Mouse (Mus musculus) hindbrain, embryonic 11.5 days (tissue): ENCODE results near the gene Lemd1. TPM values are rescaled to one million over a fixed set of nuclear protein-coding genes. Genes with fewer than 3 reads are reported as not detected.

ENCODE experiments used
- ATAC-seq: fragments of 200-750 bp; cut with Nextera tagmentation; 2 replicates; pipeline ENCODE4 v1.8.0; 2017; ENCODE audit warnings: mild to moderate bottlenecking, moderate TSS enrichment, moderate library complexity; ENCODE audit not compliant: low FRiP score
- DNase-seq: peaks from one replicate; pipeline ENCODE4 v3.0.0-alpha.2; 2015; ENCODE audit warnings: low spot score
- H3K27ac ChIP-seq: fragments of 300-500 bp; sonication (generic); 2 replicates; pipeline ENCODE4 v1.5.1; 2014; ENCODE audit warnings: mild to moderate bottlenecking, low read depth, low read length
- H3K27me3 ChIP-seq: fragments of 300-500 bp; sonication (generic); 2 replicates; pipeline ENCODE4 v1.6.1; 2014; ENCODE audit warnings: mild to moderate bottlenecking, low read length, moderate library complexity, mixed read lengths; ENCODE audit not compliant: control insufficient read depth, insufficient read depth
- H3K36me3 ChIP-seq: fragments of 300-500 bp; sonication (generic); 2 replicates; pipeline ENCODE4 v1.6.1; 2014; ENCODE audit warnings: mild to moderate bottlenecking, low read length, moderate library complexity, mixed read lengths; ENCODE audit not compliant: control insufficient read depth, insufficient read depth
- H3K4me1 ChIP-seq: fragments of 300-500 bp; sonication (generic); replicated peaks from 2 replicates; pipeline ENCODE4 v1.6.1; 2014; ENCODE audit warnings: low read length, mixed read lengths; ENCODE audit not compliant: control insufficient read depth, insufficient read depth
- H3K4me2 ChIP-seq: fragments of 300-500 bp; sonication (generic); replicated peaks from 2 replicates; pipeline ENCODE4 v1.6.1; 2014; ENCODE audit warnings: mild to moderate bottlenecking, low read depth, low read length
- H3K4me3 ChIP-seq: fragments of 300-500 bp; sonication (generic); 2 replicates; pipeline ENCODE4 v1.5.1; 2014; ENCODE audit warnings: low read depth, low read length
- H3K9ac ChIP-seq: fragments of 300-500 bp; sonication (generic); 2 replicates; pipeline ENCODE4 v1.6.1; 2014; ENCODE audit warnings: low read depth, low read length
- H3K9me3 ChIP-seq: fragments of 300-500 bp; sonication (generic); 2 replicates; pipeline ENCODE4 v1.6.1; 2016; ENCODE audit warnings: low read length; ENCODE audit not compliant: control insufficient read depth
- WGBS: fragments of 180-500 bp; shearing (Covaris S2); extraction: QIAGEN DNeasy Blood & Tissue Kit; methylation state at CpG from one replicate; pipeline ENCODE4 v1.1.7; 2014; 5-methylcytosine and 5-hydroxymethylcytosine counted together
- polyA plus RNA-seq: library from polyadenylated mRNA; unstranded; fragments of >200 nt; fragmentation: Nextera tagmentation; extraction: Ambion mirVana; gene quantifications from 2 replicates; pipeline ENCODE4 v1.2.1, GENCODE M21; 2014

The Lemd1 gene
- polyA plus RNA-seq = 8.9 and 11.3 TPM in 2 replicates

DNA sequence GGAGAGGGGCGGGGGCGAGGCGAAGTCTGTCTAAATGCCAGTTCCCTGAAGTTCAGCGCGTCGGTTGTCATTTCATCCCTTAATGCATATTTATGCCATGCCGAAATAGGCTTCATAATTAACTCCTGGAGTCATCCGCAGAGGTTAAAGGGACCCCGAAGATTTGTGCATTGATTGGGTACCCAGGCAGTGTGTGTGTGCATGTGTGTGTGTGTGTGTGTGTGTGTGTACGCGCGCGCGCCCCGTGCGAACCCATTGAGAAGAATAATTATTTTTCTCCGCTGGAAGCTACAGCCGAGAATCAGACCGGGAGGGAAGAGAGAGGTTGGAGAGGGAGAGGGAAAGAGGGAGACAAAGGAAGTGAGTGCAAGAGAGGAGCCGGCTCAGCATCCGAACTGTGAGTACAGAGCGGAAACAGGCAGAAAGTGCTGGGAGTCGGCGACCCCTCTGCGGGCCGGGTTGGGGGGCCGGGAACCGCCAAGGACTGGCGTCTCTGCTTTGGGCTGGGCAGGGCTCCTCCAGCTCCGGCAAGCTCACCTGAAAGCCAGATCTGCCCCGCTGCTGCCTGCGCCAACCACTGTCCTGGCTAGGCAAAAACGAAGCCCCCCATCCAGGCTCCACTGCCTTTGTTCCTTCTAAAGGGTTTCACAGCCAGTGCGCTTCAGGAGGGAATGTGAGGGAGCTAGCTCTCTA, at the start of gene Lemd1, which contains the start of gene AC124108.1:
TSS of gene Lemd1 (plus strand) at position 339 of the 693 bp plus-strand sequence.
TSS of gene AC124108.1 (plus strand) at position 365 of the 693 bp plus-strand sequence.
- WGBS = under 1% methylated on average over 34 of the region's 34 CpGs
- Histone ChIP-seq H3K9ac (peak within 1 kb of the TSS; percentile 93), H3K4me2 (peak within 1 kb of the TSS; percentile 78), H3K4me1 (peaks cover 30% of the 10 kb centered on the region), H3K9me3 (no peaks in the 10 kb centered on the region), H3K4me3 (peak within 1 kb of the TSS; percentile 80), H3K36me3 (no peaks in the 10 kb centered on the region), H3K27me3 (peaks cover 2% of the 10 kb centered on the region; the same call in 1 of the 2 replicates), H3K27ac (peak within 1 kb of the TSS; percentile 99)
- DNase-seq (peak; percentile 72), ATAC-seq (peak; percentile 17)

DNA sequence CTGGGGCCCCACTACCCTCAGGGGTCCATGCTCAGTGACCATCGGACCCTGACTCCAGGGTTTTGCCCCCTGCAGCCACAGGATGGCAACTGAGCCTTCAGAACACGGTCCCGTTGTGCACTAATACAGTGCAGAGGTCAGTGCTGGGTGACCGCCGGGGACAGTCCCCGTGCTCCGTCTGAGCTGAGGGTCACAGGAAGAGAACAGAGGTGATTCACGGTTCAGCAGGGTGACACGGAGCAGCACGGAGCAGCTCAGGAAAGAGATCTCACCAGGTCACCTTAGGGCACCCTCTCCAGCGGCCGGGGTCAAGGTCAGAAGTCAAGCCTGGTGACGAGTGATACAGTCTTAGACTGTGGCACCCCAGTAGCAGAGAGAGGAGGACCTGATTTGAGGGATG, 49.5 kb upstream of the Lemd1 start:
- no peak for ATAC-seq
- H3K9me3 ChIP-seq = no peaks in the 10 kb centered on the region
- no peak overlapping the region for H3K4me2 ChIP-seq
- H3K36me3 ChIP-seq = no peaks in the 10 kb centered on the region
- WGBS = 57% methylated on average over 13 of the region's 13 CpGs
- H3K9ac ChIP-seq = no peak overlapping the region
- DNase-seq = no peak
- no peak overlapping the region for H3K4me3 ChIP-seq
- peaks cover 9% of the 10 kb centered on the region for H3K4me1 ChIP-seq
- H3K27ac ChIP-seq = no peak overlapping the region
- peaks cover 20% of the 10 kb centered on the region for H3K27me3 ChIP-seq

DNA sequence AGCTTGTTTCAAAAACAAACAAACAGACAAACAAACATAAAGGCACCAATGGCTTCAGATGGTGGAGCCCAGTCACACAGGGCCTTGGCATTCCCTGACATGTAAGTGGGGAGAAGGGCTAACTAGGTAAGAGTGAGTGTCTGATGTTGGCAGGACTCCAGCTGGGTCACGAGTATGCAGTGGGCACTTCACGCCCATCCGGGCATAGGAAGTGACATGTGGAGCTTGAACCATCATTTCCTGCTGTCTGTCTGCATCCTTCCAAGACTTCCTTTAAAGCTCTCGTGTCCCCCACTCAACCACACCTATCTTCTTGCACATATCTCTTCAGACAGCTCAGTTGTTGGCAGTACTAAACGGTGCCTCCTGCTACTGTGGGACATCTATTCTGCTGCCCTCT, 48.2 kb upstream of the Lemd1 start:
- no peak overlapping the region for H3K27ac ChIP-seq
- no peak overlapping the region for H3K4me3 ChIP-seq
- DNase-seq = no peak
- H3K27me3 ChIP-seq = peaks cover 17% of the 10 kb centered on the region
- ATAC-seq = no peak
- peaks cover 9% of the 10 kb centered on the region for H3K4me1 ChIP-seq
- 78% methylated on average over 5 of the region's 5 CpGs for WGBS
- H3K4me2 ChIP-seq = no peak overlapping the region
- H3K36me3 ChIP-seq = no peaks in the 10 kb centered on the region
- H3K9me3 ChIP-seq = no peaks in the 10 kb centered on the region
- no peak overlapping the region for H3K9ac ChIP-seq

DNA sequence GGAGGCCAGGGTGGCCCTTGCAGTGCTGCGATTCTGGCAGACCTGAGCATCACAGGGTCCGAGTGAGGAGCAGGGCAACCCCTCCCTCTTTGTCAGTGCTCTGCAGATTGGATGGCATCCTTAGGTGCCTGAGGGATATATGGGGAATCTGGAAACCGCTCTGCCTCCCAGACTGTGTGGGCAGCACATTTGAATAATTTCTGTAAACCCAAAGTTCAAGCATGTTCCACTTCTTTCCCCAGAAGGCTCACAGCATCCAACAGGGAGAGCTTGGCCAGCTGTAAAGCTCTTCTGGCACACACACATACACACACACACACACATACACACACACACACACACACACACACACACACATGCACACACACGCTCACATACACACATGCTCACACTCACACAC, 47.5 kb upstream of the Lemd1 start:
- peaks cover 9% of the 10 kb centered on the region for H3K4me1 ChIP-seq
- H3K9me3 ChIP-seq = no peaks in the 10 kb centered on the region
- H3K27ac ChIP-seq = no peak overlapping the region
- H3K36me3 ChIP-seq = no peaks in the 10 kb centered on the region
- no peak overlapping the region for H3K4me2 ChIP-seq
- ATAC-seq (no peak), DNase-seq (no peak)
- H3K4me3 ChIP-seq = no peak overlapping the region
- WGBS = 74% methylated on average over 4 of the region's 4 CpGs
- peaks cover 11% of the 10 kb centered on the region for H3K27me3 ChIP-seq
- no peak overlapping the region for H3K9ac ChIP-seq

DNA sequence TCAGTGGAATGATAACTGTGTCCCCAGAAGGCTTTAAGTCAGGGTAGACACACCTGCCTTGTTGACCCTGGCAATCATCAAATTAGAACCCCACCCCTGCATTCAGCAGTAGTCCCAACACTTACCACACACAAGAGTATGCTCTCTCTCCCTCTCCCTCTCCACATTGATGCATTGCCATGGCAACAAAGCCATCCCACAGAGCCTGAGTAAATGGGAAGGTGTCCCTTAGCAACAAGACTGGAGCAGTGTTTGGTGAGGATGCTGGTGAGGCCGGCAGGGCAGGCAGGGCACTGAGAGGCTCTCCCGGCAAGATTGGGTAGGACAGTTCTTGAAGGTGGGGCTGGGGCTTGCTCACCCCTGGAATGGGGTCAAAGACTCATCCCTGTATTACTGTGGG, 47.0 kb upstream of the Lemd1 start:
- H3K9ac ChIP-seq = no peak overlapping the region
- no peak for ATAC-seq
- WGBS = 12% methylated on average over 2 of the region's 2 CpGs

DNA sequence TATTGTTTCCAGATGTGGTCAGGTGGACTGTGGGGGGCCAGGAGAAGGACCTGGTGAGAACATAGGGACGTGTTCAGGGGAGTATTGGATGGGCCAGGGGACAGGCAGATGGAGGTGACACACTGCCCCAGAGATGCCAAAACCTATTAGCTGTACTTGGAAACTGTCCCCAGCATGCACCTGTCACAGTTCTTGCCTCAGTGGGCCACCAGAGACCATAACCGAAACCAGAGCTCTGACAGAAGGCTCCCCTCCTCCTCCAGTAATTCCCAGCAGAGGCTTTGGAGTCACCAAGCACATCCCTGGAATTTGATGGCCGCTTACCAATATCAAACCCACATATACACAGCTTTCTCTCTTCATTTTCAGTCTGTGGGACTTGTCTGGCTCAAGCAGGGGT, 46.4 kb upstream of the Lemd1 start:
- 75% methylated on average over 3 of the region's 3 CpGs for WGBS
- Histone ChIP-seq H3K4me2 (no peak overlapping the region), H3K27me3 (peaks cover under 1% of the 10 kb centered on the region; the same call in 1 of the 2 replicates), H3K27ac (no peak overlapping the region), H3K4me3 (no peak overlapping the region), H3K4me1 (no peaks in the 10 kb centered on the region), H3K9me3 (no peaks in the 10 kb centered on the region), H3K36me3 (no peaks in the 10 kb centered on the region), H3K9ac (no peak overlapping the region)
- no peak for DNase-seq
- no peak for ATAC-seq

More for the DNA sequence above, 47.0 kb upstream of the Lemd1 start:
- no peaks in the 10 kb centered on the region for H3K36me3 ChIP-seq
- H3K4me2 ChIP-seq = no peak overlapping the region
- peak; percentile 58 for DNase-seq
- peaks cover 6% of the 10 kb centered on the region; the same call in 1 of the 2 replicates for H3K27me3 ChIP-seq
- no peaks in the 10 kb centered on the region for H3K9me3 ChIP-seq
- H3K27ac ChIP-seq = no peak overlapping the region
- H3K4me1 ChIP-seq = peaks cover 4% of the 10 kb centered on the region; the same call in 1 of the 2 replicates
- no peak overlapping the region for H3K4me3 ChIP-seq

DNA sequence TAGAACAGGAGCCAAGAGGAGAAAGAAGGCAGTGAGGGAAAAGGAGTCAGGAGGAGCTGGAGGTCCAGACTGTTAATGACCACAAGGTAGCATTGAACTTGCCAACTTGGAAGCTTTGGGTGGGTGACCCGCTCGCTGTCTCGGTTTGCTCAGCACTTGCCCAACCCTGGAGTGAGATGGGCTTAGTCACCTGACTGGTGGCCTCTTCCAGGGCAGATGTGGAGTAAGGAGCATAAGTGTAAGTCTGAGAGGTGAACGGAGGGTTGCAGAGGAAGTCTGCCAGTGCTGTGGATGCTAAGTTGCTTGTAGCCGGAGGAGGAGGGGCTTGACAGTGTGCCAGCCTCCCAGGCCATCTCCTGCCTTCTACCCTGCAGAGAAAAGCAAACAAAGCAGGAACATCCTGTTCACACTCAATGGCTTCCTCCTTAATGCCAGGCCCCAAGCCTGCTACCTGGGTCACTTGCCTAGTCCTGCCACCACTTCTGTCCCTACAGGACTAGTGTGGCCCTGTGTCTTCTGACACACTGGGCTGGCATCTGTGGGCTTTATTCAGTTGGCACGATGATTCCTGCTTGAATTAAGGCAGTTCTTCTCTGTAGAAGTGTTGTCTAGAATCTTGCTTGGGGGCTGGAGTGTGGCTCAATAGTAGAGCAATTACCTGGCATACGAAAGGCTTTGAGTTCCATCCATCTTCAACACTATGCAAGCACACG, 45.1 kb upstream of the Lemd1 start:
- Histone ChIP-seq H3K9ac (no peak overlapping the region), H3K9me3 (no peaks in the 10 kb centered on the region), H3K36me3 (no peaks in the 10 kb centered on the region), H3K4me2 (no peak overlapping the region), H3K4me3 (no peak overlapping the region), H3K4me1 (no peaks in the 10 kb centered on the region), H3K27me3 (no peaks in the 10 kb centered on the region), H3K27ac (no peak overlapping the region)
- whole genome bisulfite sequencing = 90% methylated on average over 8 of the region's 8 CpGs
- DNase-seq (no peak), ATAC-seq (no peak)

DNA sequence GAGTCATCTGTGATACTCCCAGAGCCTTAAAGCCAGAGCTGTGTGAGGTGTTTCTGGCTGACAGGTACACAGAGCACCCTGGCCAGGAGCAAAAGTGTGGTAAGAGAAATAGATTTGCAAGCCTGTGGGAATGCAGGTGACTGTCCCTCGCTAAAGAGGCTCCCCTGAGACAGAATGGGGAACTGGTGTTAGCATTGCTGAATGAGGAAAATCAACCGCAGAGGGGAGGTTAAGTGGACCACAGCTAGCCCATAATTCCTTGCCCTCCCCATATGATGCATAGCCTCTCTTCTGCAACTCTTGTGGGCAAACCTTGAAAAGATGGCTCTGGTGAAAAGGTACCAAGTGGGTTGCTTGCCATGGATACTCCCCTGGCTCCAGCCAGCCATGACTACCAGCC, 41.8 kb upstream of the Lemd1 start:
- WGBS = 60% methylated on average over 2 of the region's 2 CpGs
- Histone ChIP-seq H3K36me3 (no peaks in the 10 kb centered on the region), H3K9me3 (no peaks in the 10 kb centered on the region), H3K4me1 (0 out of 2 replicates have a peak, but pooled peaks cover 4% of the 10 kb centered on the region), H3K27ac (no peak overlapping the region), H3K4me2 (no peak overlapping the region), H3K9ac (no peak overlapping the region), H3K4me3 (no peak overlapping the region), H3K27me3 (no peaks in the 10 kb centered on the region)
- no peak for DNase-seq
- no peak for ATAC-seq
